Mouse (Mus musculus) lung, postnatal 4 days (tissue): ENCODE measurements at regions not wholly inside any gene's neighbourhood (a gene's known extent, or its start where the extent isn't known, plus 50 kb on each side); places are given as distances from the start of the nearest gene placed in this dataset.

Experiments
- DNase-seq, 2 experiments: peaks; one replicate each; pipeline ENCODE4 v3.0.0; 2021

DNA sequence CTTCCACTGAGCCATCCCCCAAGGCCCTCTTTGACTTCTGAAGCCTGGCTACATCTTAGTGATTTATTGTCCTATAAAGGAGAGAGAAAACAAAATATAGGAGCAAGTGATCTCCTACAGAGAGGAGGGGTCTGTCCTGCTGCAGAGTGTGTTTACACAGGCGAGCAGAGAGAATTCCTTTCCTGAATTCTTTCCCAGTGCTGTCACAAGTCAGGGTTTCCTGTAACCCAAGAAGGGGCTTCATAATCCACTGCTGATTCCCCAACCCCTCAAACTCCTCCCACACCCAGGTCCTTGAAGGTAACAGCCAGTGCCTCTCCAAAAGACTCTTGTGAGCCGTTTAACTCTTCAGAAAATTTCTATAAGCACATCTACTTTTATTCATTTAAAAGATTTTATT, 66.8 kb upstream of the Tpm1 start:
- no peak for DNase-seq

DNA sequence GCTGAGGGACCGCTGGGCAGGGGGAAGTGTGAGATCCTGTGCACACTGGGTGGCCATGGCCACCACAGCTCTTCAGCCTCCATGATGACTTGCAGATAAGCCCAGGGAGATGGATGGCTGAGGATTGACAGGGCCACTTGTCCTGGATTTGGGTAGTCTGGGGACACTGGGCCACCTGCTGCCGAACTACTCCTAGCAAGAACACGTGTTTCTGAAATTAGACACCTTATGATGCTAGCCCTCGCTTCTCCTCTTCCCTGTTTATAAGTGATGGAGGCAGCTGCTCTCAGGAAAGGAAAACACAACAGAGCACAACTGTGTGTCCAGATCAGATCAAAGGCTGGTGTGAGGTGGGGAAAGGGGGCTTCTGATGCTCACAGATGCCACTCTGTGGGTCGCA, 64.9 kb upstream of the Tpm1 start:
- no peak for DNase-seq

DNA sequence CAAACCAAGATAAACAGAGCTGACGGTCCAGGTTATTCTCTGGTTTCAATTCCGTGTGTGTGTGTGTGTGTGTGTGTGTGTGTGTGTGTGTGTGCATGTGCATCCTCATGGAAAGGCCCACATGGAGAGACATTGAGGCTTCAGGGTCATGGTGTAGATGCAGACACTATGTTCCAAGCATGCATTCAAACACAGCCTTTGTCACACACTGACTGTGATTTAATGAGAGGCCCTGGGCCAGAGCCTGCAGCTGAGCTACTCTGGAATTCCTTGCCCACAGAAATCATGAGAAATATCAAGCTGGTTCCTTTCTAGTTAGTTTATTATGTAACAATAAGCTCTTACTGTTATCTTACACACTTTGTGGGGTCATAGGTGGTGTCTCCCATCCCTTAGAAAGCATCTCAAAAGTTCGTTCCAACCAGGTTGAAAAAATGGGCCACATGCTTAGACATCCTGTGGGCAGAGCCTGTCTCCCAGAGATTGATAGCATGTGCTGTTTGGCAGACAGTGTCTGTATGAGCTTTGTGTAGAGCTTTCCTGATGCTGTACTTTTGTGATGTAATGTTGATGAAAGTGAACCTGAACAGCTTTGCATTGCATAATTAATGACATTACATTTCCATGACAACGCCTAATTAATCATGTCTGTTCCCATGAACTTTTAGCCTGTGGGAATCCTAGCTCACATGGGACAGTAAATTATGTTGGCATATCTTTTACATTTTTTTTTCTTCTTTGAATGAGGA, 62.8 kb upstream of the Tpm1 start:
- no peak for DNase-seq

DNA sequence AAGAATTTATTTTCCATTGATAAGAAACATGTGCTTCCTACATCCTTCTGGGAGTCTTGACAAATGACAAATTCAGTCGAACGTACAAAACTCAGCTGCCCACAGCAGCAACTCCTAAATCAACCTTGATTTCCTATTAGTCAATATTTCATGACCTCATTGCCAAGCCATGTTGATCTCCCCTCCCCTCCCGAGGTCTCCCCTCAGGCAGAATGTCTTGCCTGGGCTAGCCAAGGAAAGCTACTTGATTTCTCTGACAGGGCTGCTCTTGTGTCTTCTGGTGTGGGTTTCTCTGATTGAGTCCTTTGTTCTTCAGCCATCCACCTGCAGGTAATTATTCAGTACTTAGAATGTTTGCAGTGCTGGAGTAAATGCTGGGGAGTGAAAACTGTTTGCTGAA, 58.7 kb upstream of the Tpm1 start:
- DNase-seq = no peak

DNA sequence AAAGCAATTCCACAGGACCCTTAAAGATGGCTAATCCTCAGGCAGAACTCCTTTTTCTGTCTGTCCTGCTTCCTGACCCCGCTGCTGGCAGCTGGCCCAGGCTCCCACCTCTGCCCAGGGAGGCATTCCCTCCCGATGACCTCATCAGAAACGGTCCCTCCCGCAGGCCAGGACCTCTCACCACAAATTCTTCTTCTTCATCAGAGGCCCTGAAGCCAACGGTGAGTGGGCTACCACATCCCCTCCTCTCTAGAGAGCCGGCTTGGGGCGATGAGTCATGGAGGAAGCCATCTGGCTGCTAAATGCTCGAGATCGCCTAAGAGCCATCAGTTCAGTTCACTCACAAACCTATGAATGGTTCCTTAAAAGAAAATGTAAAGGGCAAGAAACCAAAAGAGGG, 56.7 kb upstream of the Tpm1 start:
- DNase-seq = peak; percentile 49 to 73

DNA sequence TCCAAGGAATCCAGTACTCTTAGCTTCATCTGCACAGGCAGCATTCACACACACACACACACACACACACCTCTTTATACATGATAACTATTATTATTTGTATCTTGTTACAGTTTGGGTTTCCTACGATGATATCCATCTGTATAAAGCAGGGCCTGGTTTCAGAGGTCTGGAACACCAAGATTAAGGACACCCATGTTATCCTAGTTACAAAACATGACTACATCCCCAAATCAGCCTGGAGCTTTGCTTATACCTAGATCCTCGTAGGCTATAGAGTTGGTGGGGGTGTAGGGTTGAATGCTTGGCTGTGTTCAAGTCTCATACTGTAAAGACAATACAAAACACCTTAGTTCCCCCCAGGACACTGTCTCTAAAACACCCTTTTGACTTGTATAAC, 56.0 kb upstream of the Tpm1 start:
- no peak for DNase-seq

DNA sequence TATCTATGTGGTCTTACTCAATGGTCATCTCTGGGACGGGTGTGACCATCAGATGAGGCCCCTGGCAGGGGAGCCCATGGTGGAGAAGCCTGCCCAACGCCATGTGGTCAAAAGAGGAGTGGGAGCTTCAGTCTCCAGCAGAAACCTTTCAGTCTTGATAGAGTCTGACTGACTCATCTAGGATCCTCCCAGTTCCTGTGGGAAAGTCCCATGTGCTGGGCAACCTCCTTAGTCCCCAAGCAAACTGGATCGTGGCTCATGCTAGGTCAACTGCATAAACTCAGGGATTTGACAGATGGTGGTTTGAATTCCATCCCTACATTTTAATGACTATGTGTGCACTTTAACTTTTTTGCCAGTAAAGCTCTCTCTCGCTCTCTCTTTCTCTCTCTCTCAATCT, 55.4 kb upstream of the Tpm1 start:
- DNase-seq = no peak

DNA sequence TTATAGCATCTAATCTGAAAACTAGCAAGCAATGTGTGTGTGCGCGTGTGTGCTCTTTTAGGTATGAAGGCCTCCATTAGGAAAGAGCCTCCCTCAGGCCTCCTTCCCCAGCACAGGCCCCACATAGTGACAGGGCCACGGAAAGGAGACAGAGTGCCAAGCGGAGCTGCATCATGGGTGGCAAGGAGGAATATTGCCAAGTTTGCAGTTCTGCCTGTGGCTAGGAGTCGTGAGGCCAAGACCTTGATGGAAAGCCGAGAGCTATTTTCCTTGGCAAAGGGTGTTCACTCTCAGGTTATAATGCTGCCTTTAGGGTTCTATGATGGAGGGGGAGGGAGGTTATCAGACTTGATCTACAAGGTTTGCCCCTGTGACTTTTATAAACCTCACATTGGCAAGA, 53.4 kb upstream of the Tpm1 start:
- no peak for DNase-seq

DNA sequence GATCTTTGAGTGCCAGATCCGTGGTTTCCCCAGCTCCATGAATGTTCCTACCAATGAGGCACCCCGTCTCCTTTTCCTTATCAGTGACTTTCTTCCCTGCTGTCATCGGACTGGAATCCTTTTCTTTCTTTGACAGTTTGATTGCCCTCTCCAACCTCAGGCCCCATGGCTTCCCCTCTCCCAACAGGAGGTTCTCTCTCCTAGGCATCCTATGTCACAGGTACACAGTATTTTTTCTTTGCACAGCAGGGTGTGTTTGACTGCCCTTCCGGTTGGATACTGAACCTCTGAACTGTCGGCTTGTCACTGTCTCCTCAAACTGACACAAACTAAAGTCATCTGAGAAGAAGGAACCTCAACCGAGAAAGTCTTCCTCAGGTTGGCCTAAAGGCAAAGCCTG, 50.3 kb upstream of the Tpm1 start:
- no peak for DNase-seq
